Mouse (Mus musculus) forebrain, embryonic 11.5 days (tissue): Measurements from ENCODE around the gene Olfr462. TPM values are rescaled to one million over a fixed set of nuclear protein-coding genes. Genes with fewer than 3 reads are reported as not detected.
A peak's percentile ranks its signal among the peaks of the same experiment; 100 is the strongest.

ENCODE experiments used
- ATAC-seq: fragments of 200-750 bp; cut with Nextera tagmentation; replicated peaks from 2 replicates; pipeline ENCODE4 v1.8.0; 2017; ENCODE audit warnings: moderate TSS enrichment; ENCODE audit not compliant: low FRiP score
- DNase-seq: peaks from one replicate; pipeline ENCODE4 v3.0.0-alpha.2; 2017; ENCODE audit warnings: low spot score
- H3K27ac ChIP-seq: fragments of 300-500 bp; sonication (generic); 2 replicates; pipeline ENCODE4 v1.5.1; 2014; ENCODE audit warnings: low read depth, low read length
- H3K27me3 ChIP-seq: fragments of 300-500 bp; sonication (generic); 2 replicates; pipeline ENCODE4 v1.6.1; 2014; ENCODE audit warnings: mild to moderate bottlenecking, low read length, mixed read lengths; ENCODE audit not compliant: control insufficient read depth, insufficient read depth
- H3K36me3 ChIP-seq: fragments of 300-500 bp; sonication (generic); 2 replicates; pipeline ENCODE4 v1.6.1; 2014; ENCODE audit warnings: mild to moderate bottlenecking, low read length, moderate library complexity, mixed read lengths; ENCODE audit not compliant: control insufficient read depth, insufficient read depth
- H3K4me1 ChIP-seq: fragments of 300-500 bp; sonication (generic); replicated peaks from 2 replicates; pipeline ENCODE4 v1.6.1; 2014; ENCODE audit warnings: low read length, mixed read lengths; ENCODE audit not compliant: control insufficient read depth, insufficient read depth
- H3K4me2 ChIP-seq: fragments of 300-500 bp; sonication (generic); 2 replicates; pipeline ENCODE4 v1.6.1; 2014; ENCODE audit warnings: low read depth, mild to moderate bottlenecking, low read length, moderate library complexity, mixed read lengths; ENCODE audit not compliant: severe bottlenecking
- H3K4me3 ChIP-seq: fragments of 300-500 bp; sonication (generic); 2 replicates; pipeline ENCODE4 v1.5.1; 2014; ENCODE audit warnings: low read depth, low read length
- H3K9ac ChIP-seq: fragments of 300-500 bp; sonication (generic); 2 replicates; pipeline ENCODE4 v1.6.1; 2014; ENCODE audit warnings: low read length
- H3K9me3 ChIP-seq: fragments of 300-500 bp; sonication (generic); 2 replicates; pipeline ENCODE4 v1.6.1; 2016; ENCODE audit warnings: low read length, mixed read lengths; ENCODE audit not compliant: control insufficient read depth
- WGBS: fragments of 180-500 bp; shearing (Covaris S2); extraction: QIAGEN DNeasy Blood & Tissue Kit; methylation state at CpG from one replicate; pipeline ENCODE4 v1.1.7; 2014; 5-methylcytosine and 5-hydroxymethylcytosine counted together
- polyA plus RNA-seq: library from polyadenylated mRNA; unstranded; fragments of >200 nt; fragmentation: Nextera tagmentation; extraction: Ambion mirVana; gene quantifications from 2 replicates; pipeline ENCODE4 v1.2.1, GENCODE M21; 2014

Gene Olfr462
- not detected in 2 replicates for polyA plus RNA-seq

- no peaks in the 10 kb centered on the region for H3K27me3 ChIP-seq
- H3K4me1 ChIP-seq: no peaks in the 10 kb centered on the region
- H3K4me3 ChIP-seq: no peak within 1 kb of the TSS
- no peak within 1 kb of the TSS for H3K9ac ChIP-seq
- 89% methylated on average over 6 of the region's 6 CpGs for WGBS
- no peaks in the 10 kb centered on the region for H3K9me3 ChIP-seq
- DNase-seq: no peak
- no peak for ATAC-seq
- H3K36me3 ChIP-seq: no peaks in the 10 kb centered on the region
- no peak within 1 kb of the TSS for H3K4me2 ChIP-seq
- no peak within 1 kb of the TSS for H3K27ac ChIP-seq
Measured at GRCm38 (mm10) chr11:87892168-87892567, at the start of gene Olfr462. Olfr462 (minus strand) TSS chr11:87892268.

GRCm38 (mm10) chr11:87935467-87935866 is 43.4 kb upstream of the Olfr462 start:
- Histone ChIP-seq H3K4me3 (no peak overlapping the region), H3K27ac (no peak overlapping the region), H3K9ac (no peak overlapping the region), H3K9me3 (no peaks in the 10 kb centered on the region), H3K4me1 (no peaks in the 10 kb centered on the region), H3K36me3 (no peaks in the 10 kb centered on the region), H3K27me3 (no peaks in the 10 kb centered on the region), H3K4me2 (no peak overlapping the region)
- 73% methylated on average over 3 of the region's 3 CpGs for WGBS
- DNase-seq (no peak), ATAC-seq (no peak)

- no peak overlapping the region for H3K27ac ChIP-seq
- no peak overlapping the region for H3K4me2 ChIP-seq
- no peak for ATAC-seq
Measured at GRCm38 (mm10) chr11:87933731-87934130, 41.7 kb upstream of the Olfr462 start.

DNA sequence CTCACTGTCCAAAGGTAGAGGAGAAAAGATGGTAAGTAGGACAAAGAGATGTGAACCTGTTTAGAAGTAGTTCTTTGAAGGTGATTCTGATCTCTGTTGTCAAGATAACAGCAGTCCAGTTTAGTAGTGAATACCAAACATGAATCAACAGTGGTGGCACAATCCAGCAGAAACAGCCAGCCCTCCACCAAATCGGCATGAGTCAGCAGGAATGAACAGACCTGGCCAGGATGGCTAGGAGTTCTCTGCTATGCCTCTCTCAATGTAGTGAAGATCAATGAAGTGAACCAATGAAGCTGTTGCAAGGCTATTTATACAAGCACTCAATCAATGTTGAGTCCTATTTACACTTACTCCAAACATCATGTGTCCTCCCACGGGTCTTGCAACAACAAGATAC is 38.3 kb upstream of the Olfr462 start:
- no peaks in the 10 kb centered on the region for H3K4me1 ChIP-seq
- DNase-seq (no peak), ATAC-seq (no peak)
- no peaks in the 10 kb centered on the region for H3K36me3 ChIP-seq
- no peak overlapping the region for H3K9ac ChIP-seq
- H3K4me3 ChIP-seq: no peak overlapping the region
- no peaks in the 10 kb centered on the region for H3K9me3 ChIP-seq
- H3K27me3 ChIP-seq: no peaks in the 10 kb centered on the region
- H3K4me2 ChIP-seq: no peak overlapping the region
- no peak overlapping the region for H3K27ac ChIP-seq
- 96% methylated on average over 2 of the region's 2 CpGs for WGBS

More at GRCm38 (mm10) chr11:87933731-87934130, 41.7 kb upstream of the Olfr462 start:
- WGBS: 78% methylated on average over 2 of the region's 2 CpGs
- no peaks in the 10 kb centered on the region for H3K4me1 ChIP-seq
- no peaks in the 10 kb centered on the region for H3K36me3 ChIP-seq
- DNase-seq: no peak
- no peaks in the 10 kb centered on the region for H3K9me3 ChIP-seq
- no peak overlapping the region for H3K4me3 ChIP-seq
- H3K9ac ChIP-seq: no peak overlapping the region
- no peaks in the 10 kb centered on the region for H3K27me3 ChIP-seq

DNA sequence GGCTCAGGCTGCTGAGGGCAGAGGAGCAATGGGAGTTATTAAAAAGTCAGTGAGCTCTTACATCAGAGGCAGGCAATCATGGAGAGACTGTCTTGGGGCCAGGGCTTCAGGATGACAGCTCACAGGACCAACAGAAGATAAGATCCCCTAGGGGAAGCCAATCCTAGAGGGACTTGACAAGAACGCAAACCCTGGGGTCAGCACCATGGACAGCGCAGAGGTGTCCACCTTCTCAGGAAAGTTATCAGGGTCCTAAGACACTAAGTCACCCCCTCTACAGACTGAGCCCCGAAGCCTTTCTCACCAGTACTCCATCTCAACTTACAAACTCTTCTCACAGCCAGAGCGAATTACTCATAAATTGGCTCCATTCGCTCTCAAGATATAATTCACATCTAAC is 28.9 kb upstream of the Olfr462 start, which contains the start of gene Olfr464:
Gene Olfr464, minus strand, starts transcription at position 2 of the 400 bp plus-strand sequence.
- Histone ChIP-seq H3K9me3 (no peaks in the 10 kb centered on the region), H3K9ac (no peak within 1 kb of the TSS), H3K36me3 (no peaks in the 10 kb centered on the region), H3K27ac (no peak within 1 kb of the TSS), H3K4me1 (no peaks in the 10 kb centered on the region), H3K4me3 (no peak within 1 kb of the TSS), H3K4me2 (no peak within 1 kb of the TSS), H3K27me3 (no peaks in the 10 kb centered on the region)
- DNase-seq: peak; percentile 83
- WGBS: 35% methylated on average over 5 of the region's 5 CpGs
- no peak for ATAC-seq

DNA sequence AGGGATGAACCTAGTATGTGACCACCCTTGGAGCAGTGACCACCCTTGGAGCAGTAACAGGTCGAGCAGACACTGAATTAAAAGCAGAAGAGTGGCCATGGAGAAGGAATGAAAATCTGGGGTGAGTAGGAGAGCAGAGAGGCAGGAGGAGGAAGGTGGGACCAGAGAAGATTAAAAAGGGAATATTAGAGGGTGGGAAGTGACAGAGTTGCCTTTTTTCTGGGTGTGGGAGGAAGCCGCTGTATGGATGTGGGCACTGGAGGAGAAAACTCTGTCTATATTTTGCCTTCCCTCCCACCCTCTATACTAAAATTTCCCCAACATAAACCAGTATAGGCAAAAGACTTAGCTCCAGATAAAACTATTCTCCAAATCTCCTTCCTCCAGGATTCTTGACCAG is 28.2 kb upstream of the Olfr462 start:
- H3K36me3 ChIP-seq: no peaks in the 10 kb centered on the region
- H3K27ac ChIP-seq: no peak overlapping the region
- no peak overlapping the region for H3K4me2 ChIP-seq
- DNase-seq (no peak), ATAC-seq (no peak)
- H3K4me1 ChIP-seq: no peaks in the 10 kb centered on the region
- H3K9ac ChIP-seq: no peak overlapping the region
- H3K4me3 ChIP-seq: no peak overlapping the region
- WGBS: 78% methylated on average over 2 of the region's 2 CpGs
- H3K9me3 ChIP-seq: no peaks in the 10 kb centered on the region
- H3K27me3 ChIP-seq: no peaks in the 10 kb centered on the region

DNA sequence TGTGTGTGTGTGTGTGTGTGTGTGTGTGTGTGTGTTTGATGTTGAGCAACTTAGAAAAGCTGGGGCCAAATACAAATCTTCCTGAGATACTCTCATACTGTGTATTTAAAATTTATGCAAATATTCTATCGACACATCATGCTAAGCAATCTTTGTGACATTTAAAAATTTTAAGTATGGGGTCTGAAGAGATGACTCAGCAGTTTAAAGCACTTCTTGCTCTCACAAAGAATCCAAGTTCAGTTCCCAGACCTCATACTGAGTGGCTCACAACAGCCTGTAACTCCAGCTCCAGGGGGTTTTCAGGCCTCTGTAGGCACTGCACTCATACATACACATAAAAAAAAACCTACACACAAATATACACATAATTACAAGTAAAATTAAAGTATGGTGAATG is 23.9 kb upstream of the Olfr462 start:
- 97% methylated on average over 1 of the region's 1 CpGs for WGBS
- Histone ChIP-seq H3K4me3 (no peak overlapping the region), H3K4me1 (no peaks in the 10 kb centered on the region), H3K27ac (no peak overlapping the region), H3K36me3 (no peaks in the 10 kb centered on the region), H3K27me3 (no peaks in the 10 kb centered on the region), H3K4me2 (no peak overlapping the region), H3K9ac (no peak overlapping the region), H3K9me3 (no peaks in the 10 kb centered on the region)
- DNase-seq (no peak), ATAC-seq (no peak)

DNA sequence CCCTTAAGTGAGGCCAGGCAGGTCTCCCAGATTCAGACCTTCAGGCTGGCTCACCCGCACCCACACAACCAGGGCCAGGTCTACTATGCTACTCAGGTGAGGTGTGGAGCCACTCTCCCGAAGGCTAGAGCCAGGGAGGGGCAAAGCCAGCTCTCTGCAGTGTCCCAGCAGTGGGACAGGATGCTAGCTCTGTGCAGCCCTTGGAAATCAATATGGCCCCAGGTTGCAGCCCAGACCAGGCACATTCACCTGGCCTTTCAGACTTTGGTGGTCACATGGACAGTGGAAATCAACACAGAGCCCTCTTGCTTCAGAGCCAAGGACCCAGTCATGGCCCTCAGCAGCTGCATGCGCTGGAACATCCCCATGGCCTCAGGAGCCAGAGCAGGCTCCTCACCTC is 12.3 kb upstream of the Olfr462 start:
- no peak for ATAC-seq
- H3K4me2 ChIP-seq: no peak overlapping the region
- no peak overlapping the region for H3K27ac ChIP-seq
- no peaks in the 10 kb centered on the region for H3K27me3 ChIP-seq
- no peaks in the 10 kb centered on the region for H3K9me3 ChIP-seq
- no peak overlapping the region for H3K9ac ChIP-seq
- no peak overlapping the region for H3K4me3 ChIP-seq
- no peaks in the 10 kb centered on the region for H3K36me3 ChIP-seq
- no peak for DNase-seq
- WGBS: 75% methylated on average over 3 of the region's 3 CpGs
- no peaks in the 10 kb centered on the region for H3K4me1 ChIP-seq

DNA sequence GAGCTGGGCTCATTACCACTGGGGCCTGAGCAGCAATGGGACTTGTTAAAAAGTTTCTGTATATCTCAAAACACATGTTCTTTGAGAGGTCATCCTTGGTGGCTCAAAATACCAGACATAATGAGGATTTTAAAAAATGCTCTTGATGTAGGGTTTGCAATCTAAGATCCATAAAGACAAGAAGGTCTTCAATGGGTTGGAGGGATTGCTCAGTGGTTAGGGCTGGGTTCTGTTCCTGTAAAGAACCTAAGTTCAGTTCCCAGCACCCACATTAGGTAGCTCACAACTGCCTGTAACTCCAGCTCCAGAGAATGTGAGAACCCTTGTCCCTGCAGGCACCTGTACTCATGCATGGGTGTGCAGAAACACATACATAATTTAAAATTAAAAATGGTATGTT is 5.2 kb upstream of the Olfr462 start, which contains the start of gene Olfr463:
Gene Olfr463, minus strand, starts transcription at position 101 of the 400 bp plus-strand sequence.
- ATAC-seq: no peak
- Histone ChIP-seq H3K27ac (no peak within 1 kb of the TSS), H3K27me3 (no peaks in the 10 kb centered on the region)

More for the DNA sequence above, 5.2 kb upstream of the Olfr462 start, which contains the start of gene Olfr463:
- H3K9me3 ChIP-seq: no peaks in the 10 kb centered on the region
- no peak within 1 kb of the TSS for H3K4me2 ChIP-seq
- H3K36me3 ChIP-seq: no peaks in the 10 kb centered on the region
- no peak within 1 kb of the TSS for H3K4me3 ChIP-seq
- H3K4me1 ChIP-seq: no peaks in the 10 kb centered on the region
- H3K9ac ChIP-seq: no peak within 1 kb of the TSS
- DNase-seq: no peak
